Mouse (Mus musculus) midbrain, embryonic 15.5 days (tissue): ENCODE results near the gene Sox2. TPM values are rescaled to one million over a fixed set of nuclear protein-coding genes. Genes with fewer than 3 reads are reported as not detected.

Experiments used
- ATAC-seq: fragments of 200-750 bp; cut with Nextera tagmentation; replicated peaks from 2 replicates; pipeline ENCODE4 v1.8.0; 2017; ENCODE audit warnings: moderate TSS enrichment
- H3K27ac ChIP-seq: fragments of 300-500 bp; sonication (generic); 2 replicates; pipeline ENCODE4 v1.5.1; 2015; ENCODE audit warnings: mild to moderate bottlenecking, inconsistent platforms
- H3K27me3 ChIP-seq: fragments of 300-500 bp; sonication (generic); replicated peaks from 2 replicates; pipeline ENCODE4 v1.6.1; 2015; ENCODE audit warnings: inconsistent platforms
- H3K36me3 ChIP-seq: fragments of 300-500 bp; sonication (generic); replicated peaks from 2 replicates; pipeline ENCODE4 v1.6.1; 2015; ENCODE audit warnings: inconsistent platforms
- H3K4me1 ChIP-seq: fragments of 300-500 bp; sonication (generic); 2 replicates; pipeline ENCODE4 v1.6.1; 2015; ENCODE audit warnings: inconsistent platforms
- H3K4me2 ChIP-seq: fragments of 300-500 bp; sonication (generic); 2 replicates; pipeline ENCODE4 v1.6.1; 2015; ENCODE audit warnings: inconsistent platforms, mild to moderate bottlenecking, moderate library complexity
- H3K4me3 ChIP-seq: fragments of 300-500 bp; sonication (generic); 2 replicates; pipeline ENCODE4 v1.5.1; 2015; ENCODE audit warnings: mild to moderate bottlenecking, inconsistent platforms
- H3K9ac ChIP-seq: fragments of 300-500 bp; sonication (generic); 2 replicates; pipeline ENCODE4 v1.6.1; 2015; ENCODE audit warnings: mild to moderate bottlenecking, inconsistent platforms
- H3K9me3 ChIP-seq: fragments of 300-500 bp; sonication (generic); 2 replicates; pipeline ENCODE4 v1.6.1; 2016; ENCODE audit warnings: inconsistent platforms
- WGBS: fragments of 180-500 bp; shearing (Covaris S2); methylation state at CpG from one replicate; pipeline ENCODE4 v1.1.7; 2015; ENCODE audit warnings: mixed read lengths; 5-methylcytosine and 5-hydroxymethylcytosine counted together
- polyA plus RNA-seq: library from polyadenylated mRNA; unstranded; fragments of >200 nt; fragmentation: Nextera tagmentation; extraction: Ambion mirVana; gene quantifications from 2 replicates; pipeline ENCODE4 v1.2.1, GENCODE M21; 2015

Sox2 gene
- 20.7 and 23.2 TPM in 2 replicates for polyA plus RNA-seq

GRCm38 (mm10) chr3:34649726-34650620 is at the start of gene Sox2:
Sox2 (plus strand) TSS chr3:34650405.
- Histone ChIP-seq H3K36me3 (no peaks in the 10 kb centered on the region), H3K4me1 (peaks cover 37% of the 10 kb centered on the region), H3K4me3 (peak within 1 kb of the TSS; percentile 51), H3K9ac (peak within 1 kb of the TSS; percentile 63), H3K4me2 (peak within 1 kb of the TSS; percentile 70), H3K27me3 (peaks cover 5% of the 10 kb centered on the region; the same call in 1 of the 2 replicates), H3K27ac (peak within 1 kb of the TSS; percentile 87), H3K9me3 (no peaks in the 10 kb centered on the region)
- WGBS = under 1% methylated on average over 82 of the region's 86 CpGs
- ATAC-seq = peak; percentile 89

GRCm38 (mm10) chr3:34601116-34601515 is 49.1 kb upstream of the Sox2 start:
- 87% methylated on average over 2 of the region's 2 CpGs for WGBS
- H3K27ac ChIP-seq = no peak overlapping the region
- H3K4me3 ChIP-seq = no peak overlapping the region
- H3K27me3 ChIP-seq = no peaks in the 10 kb centered on the region
- no peak overlapping the region for H3K9ac ChIP-seq
- H3K4me2 ChIP-seq = no peak overlapping the region
- no peaks in the 10 kb centered on the region for H3K9me3 ChIP-seq
- no peak for ATAC-seq
- H3K36me3 ChIP-seq = no peaks in the 10 kb centered on the region
- no peaks in the 10 kb centered on the region for H3K4me1 ChIP-seq

GRCm38 (mm10) chr3:34614107-34614506 is 36.1 kb upstream of the Sox2 start:
- 79% methylated on average over 7 of the region's 7 CpGs for WGBS
- Histone ChIP-seq H3K4me1 (no peaks in the 10 kb centered on the region), H3K27me3 (no peaks in the 10 kb centered on the region), H3K36me3 (no peaks in the 10 kb centered on the region), H3K27ac (no peak overlapping the region), H3K4me2 (no peak overlapping the region), H3K4me3 (no peak overlapping the region), H3K9ac (no peak overlapping the region), H3K9me3 (no peaks in the 10 kb centered on the region)
- ATAC-seq = no peak

GRCm38 (mm10) chr3:34615526-34615925 is 34.7 kb upstream of the Sox2 start:
- ATAC-seq = no peak; the same call in 1 of the 2 replicates
- no peaks in the 10 kb centered on the region for H3K9me3 ChIP-seq
- H3K4me2 ChIP-seq = no peak overlapping the region
- H3K27me3 ChIP-seq = no peaks in the 10 kb centered on the region
- H3K27ac ChIP-seq = no peak overlapping the region
- H3K4me3 ChIP-seq = no peak overlapping the region
- no peaks in the 10 kb centered on the region for H3K36me3 ChIP-seq
- WGBS = 60% methylated on average over 15 of the region's 15 CpGs
- no peak overlapping the region for H3K9ac ChIP-seq
- no peaks in the 10 kb centered on the region for H3K4me1 ChIP-seq

- Histone ChIP-seq H3K4me2 (no peak overlapping the region), H3K4me1 (no peaks in the 10 kb centered on the region), H3K27me3 (no peaks in the 10 kb centered on the region), H3K4me3 (no peak overlapping the region), H3K9me3 (no peaks in the 10 kb centered on the region), H3K9ac (no peak overlapping the region), H3K27ac (no peak overlapping the region), H3K36me3 (no peaks in the 10 kb centered on the region)
- ATAC-seq = no peak
- WGBS = 76% methylated on average over 7 of the region's 7 CpGs
These were observed 31.3 kb upstream of the Sox2 start for GRCm38 (mm10) chr3:34618934-34619333.

- Histone ChIP-seq H3K36me3 (no peaks in the 10 kb centered on the region), H3K27ac (no peak overlapping the region), H3K9me3 (no peaks in the 10 kb centered on the region), H3K4me1 (no peaks in the 10 kb centered on the region), H3K9ac (no peak overlapping the region), H3K4me2 (no peak overlapping the region), H3K4me3 (no peak overlapping the region), H3K27me3 (no peaks in the 10 kb centered on the region)
- 74% methylated on average over 4 of the region's 4 CpGs for WGBS
- ATAC-seq = no peak
These were observed 30.1 kb upstream of the Sox2 start for GRCm38 (mm10) chr3:34620121-34620520.

- Histone ChIP-seq H3K4me3 (no peak overlapping the region), H3K9ac (no peak overlapping the region), H3K9me3 (no peaks in the 10 kb centered on the region), H3K36me3 (no peaks in the 10 kb centered on the region), H3K4me2 (no peak overlapping the region), H3K4me1 (no peaks in the 10 kb centered on the region; the same call in 1 of the 2 replicates), H3K27ac (no peak overlapping the region), H3K27me3 (no peaks in the 10 kb centered on the region)
- ATAC-seq = no peak
- 89% methylated on average over 16 of the region's 16 CpGs for WGBS
These were observed 25.4 kb upstream of the Sox2 start for GRCm38 (mm10) chr3:34624721-34625270.

GRCm38 (mm10) chr3:34626521-34626920 is 23.7 kb upstream of the Sox2 start:
- Histone ChIP-seq H3K4me2 (no peak overlapping the region), H3K4me3 (no peak overlapping the region), H3K36me3 (no peaks in the 10 kb centered on the region), H3K9ac (no peak overlapping the region), H3K9me3 (no peaks in the 10 kb centered on the region), H3K27me3 (no peaks in the 10 kb centered on the region), H3K27ac (no peak overlapping the region), H3K4me1 (no peaks in the 10 kb centered on the region; the same call in 1 of the 2 replicates)
- no peak for ATAC-seq
- 59% methylated on average over 8 of the region's 8 CpGs for WGBS

GRCm38 (mm10) chr3:34630031-34630430 is 20.2 kb upstream of the Sox2 start:
- Histone ChIP-seq H3K4me1 (no peaks in the 10 kb centered on the region; the same call in 1 of the 2 replicates), H3K27me3 (peaks cover 4% of the 10 kb centered on the region; the same call in 1 of the 2 replicates), H3K4me3 (no peak overlapping the region), H3K4me2 (no peak overlapping the region), H3K9me3 (no peaks in the 10 kb centered on the region), H3K9ac (no peak overlapping the region), H3K36me3 (no peaks in the 10 kb centered on the region), H3K27ac (no peak overlapping the region)
- no peak for ATAC-seq
- WGBS = 23% methylated on average over 8 of the region's 8 CpGs

- Histone ChIP-seq H3K27me3 (peaks cover 6% of the 10 kb centered on the region; the same call in 1 of the 2 replicates), H3K9ac (no peak overlapping the region), H3K9me3 (no peaks in the 10 kb centered on the region), H3K4me1 (no peaks in the 10 kb centered on the region; the same call in 1 of the 2 replicates), H3K27ac (no peak overlapping the region), H3K4me3 (no peak overlapping the region), H3K36me3 (no peaks in the 10 kb centered on the region), H3K4me2 (no peak overlapping the region)
- no peak for ATAC-seq
- 69% methylated on average over 1 of the region's 1 CpGs for WGBS
These were observed 19.5 kb upstream of the Sox2 start for GRCm38 (mm10) chr3:34630736-34631135.

- H3K4me2 ChIP-seq = no peak overlapping the region
- H3K9ac ChIP-seq = no peak overlapping the region
- H3K27me3 ChIP-seq = peaks cover 6% of the 10 kb centered on the region
- WGBS = 49% methylated on average over 6 of the region's 6 CpGs
- H3K9me3 ChIP-seq = no peaks in the 10 kb centered on the region
- H3K36me3 ChIP-seq = no peaks in the 10 kb centered on the region
- ATAC-seq = no peak
- H3K4me1 ChIP-seq = peaks cover 27% of the 10 kb centered on the region
- H3K27ac ChIP-seq = peak overlapping the region; percentile 81; the same call in 1 of the 2 replicates
- no peak overlapping the region for H3K4me3 ChIP-seq
These were observed 13.2 kb upstream of the Sox2 start for GRCm38 (mm10) chr3:34636958-34637357.

- ATAC-seq = no peak
- H3K4me2 ChIP-seq = peak overlapping the region; percentile 54; the same call in 1 of the 2 replicates
- H3K36me3 ChIP-seq = no peaks in the 10 kb centered on the region
- no peak overlapping the region for H3K4me3 ChIP-seq
- H3K9ac ChIP-seq = no peak overlapping the region
- H3K27me3 ChIP-seq = peaks cover 6% of the 10 kb centered on the region
- peaks cover 32% of the 10 kb centered on the region for H3K4me1 ChIP-seq
- WGBS = 21% methylated on average over 5 of the region's 5 CpGs
- no peaks in the 10 kb centered on the region for H3K9me3 ChIP-seq
- H3K27ac ChIP-seq = peak overlapping the region; percentile 81
These were observed 12.7 kb upstream of the Sox2 start for GRCm38 (mm10) chr3:34637481-34637880.
